Mouse (Mus musculus) adrenal gland, adult (tissue): Measurements from ENCODE around the gene Defb9.
"Not testable (repeated sequence)": the region's sequence is repeated elsewhere in the genome, so short reads cannot be mapped to it uniquely, and the experiment has no call there.

Source experiments
- DNase-seq, 2 experiments: peaks; one replicate each; pipeline ENCODE4 v3.0.0; 2022 to 2023; ENCODE audit warnings: low spot score in 1 of 2; ENCODE audit not compliant: inconsistent age in 2 of 2

Gene Defb9

DNA sequence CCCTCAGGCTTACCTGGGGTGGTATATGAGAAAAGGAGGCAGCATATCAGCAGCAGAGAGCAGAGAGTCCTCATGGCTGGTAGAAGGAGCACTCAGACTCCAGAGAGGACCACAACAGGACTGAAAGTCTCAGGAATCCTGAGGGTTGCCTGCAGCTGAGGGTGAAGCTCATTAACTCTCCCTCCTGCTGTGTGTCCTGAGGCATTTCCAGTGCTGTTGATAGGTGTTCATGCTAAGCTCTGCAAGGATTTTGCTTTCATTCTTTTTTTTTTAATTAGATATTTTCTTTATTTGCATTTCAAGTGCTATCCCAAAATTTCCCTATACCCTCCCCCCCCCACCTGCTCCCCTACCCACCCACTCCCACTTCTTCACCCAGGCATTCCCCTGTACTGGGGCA, at the start of gene Defb9:
Gene Defb9, minus strand, starts transcription at position 101 of the 400 bp plus-strand sequence.
- not testable (repeated sequence) for DNase-seq

DNA sequence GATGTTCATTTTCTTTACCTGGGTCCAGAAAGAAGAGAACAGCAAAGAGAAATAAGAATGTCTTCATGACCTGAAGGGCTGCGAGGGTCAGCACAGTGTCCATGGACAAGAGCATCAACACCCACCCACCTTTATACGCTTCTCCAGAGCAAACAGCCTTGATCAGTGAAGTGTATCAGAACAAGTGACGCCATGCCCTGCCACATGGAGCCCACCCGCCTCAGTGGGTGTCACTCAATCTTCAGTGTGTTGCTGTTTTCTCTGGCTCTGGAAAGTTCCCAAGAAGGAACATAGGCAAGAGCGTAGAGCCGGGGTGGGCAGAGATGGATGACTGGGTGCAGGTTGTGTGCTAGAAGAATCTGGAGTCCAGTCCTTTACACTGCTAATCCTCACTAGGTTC, 47.4 kb upstream of the Defb9 start, which contains the start of gene Defb15:
Gene Defb15, minus strand, starts transcription at position 101 of the 400 bp plus-strand sequence.
- DNase-seq, result no peak

DNA sequence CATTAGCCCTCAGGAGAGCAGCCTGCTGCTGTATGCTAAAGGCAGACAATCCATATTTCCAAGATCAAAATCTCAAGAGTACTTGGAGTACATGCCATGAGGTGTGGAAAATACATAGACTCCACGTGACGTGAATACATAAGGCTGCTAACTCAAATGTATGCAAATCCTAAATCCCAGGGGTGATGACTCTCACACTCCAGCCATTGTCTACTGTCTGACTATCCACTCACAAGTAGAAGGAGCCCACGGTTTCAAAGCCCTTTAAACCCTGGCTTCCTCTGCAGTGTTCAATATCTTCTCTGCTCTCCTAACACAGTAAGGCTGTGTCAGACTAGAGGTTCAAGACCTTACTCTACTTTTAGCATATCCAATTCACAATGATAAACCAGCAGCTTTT, 45.5 kb upstream of the Defb9 start:
- DNase-seq, result not testable (repeated sequence)

DNA sequence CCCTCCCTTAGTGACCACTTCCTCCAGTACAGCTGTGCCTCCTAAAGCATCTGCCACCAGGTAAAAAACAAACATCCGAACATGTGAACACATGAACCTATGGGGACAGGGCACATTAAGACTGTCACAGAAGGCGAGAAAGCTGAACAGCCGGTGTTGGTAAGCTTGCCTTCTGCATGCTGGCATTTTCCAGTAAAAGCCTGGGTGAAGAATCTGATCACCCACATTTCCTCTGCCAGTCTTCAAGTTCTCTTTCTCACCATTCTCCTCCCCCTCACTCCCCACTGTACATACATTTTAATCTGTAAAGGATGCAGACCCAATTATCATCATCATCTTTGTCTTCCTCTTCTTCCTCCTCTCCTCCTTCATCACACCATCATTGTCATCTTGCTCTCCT, 30.4 kb upstream of the Defb9 start:
- DNase-seq, result no peak

DNA sequence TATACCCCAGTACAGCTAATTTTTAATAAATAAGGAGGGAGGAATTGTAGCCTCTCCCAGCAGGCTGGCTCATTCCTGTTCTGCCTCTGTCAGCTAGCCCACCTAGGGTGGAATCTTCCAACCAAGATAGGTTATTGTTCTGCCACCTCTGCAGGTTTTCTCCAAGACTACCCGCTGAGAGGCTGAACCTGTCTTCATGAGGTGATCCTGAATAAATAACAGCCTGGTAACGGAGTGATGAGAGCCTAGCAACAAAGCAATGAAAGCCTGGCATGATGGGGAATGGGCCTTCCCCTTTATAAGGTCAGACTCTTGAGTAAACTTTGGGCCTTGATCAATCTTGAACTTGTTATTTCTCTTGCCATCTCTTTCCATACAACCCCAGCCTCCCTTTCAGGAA, 27.3 kb upstream of the Defb9 start:
- DNase-seq, result no peak

DNA sequence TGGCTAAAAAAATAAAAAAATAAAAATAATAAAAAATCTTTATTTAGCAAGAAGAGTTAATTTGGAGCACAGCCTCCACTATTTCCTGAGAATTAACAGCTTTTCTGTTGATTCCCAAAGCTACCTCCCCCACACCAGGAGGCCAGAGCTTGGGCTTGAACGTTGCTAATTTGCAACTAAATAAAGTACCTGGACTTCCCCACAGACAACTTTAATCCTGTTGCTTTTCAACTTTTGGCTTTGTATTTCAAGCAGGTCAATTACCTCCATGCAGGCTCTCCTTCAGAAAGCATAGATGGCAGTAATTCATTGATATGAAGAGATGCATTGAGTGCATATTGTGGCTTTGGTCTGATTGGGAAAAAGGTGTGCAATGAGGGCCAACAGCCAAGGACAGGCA, 26.7 kb upstream of the Defb9 start:
- DNase-seq, result no peak

DNA sequence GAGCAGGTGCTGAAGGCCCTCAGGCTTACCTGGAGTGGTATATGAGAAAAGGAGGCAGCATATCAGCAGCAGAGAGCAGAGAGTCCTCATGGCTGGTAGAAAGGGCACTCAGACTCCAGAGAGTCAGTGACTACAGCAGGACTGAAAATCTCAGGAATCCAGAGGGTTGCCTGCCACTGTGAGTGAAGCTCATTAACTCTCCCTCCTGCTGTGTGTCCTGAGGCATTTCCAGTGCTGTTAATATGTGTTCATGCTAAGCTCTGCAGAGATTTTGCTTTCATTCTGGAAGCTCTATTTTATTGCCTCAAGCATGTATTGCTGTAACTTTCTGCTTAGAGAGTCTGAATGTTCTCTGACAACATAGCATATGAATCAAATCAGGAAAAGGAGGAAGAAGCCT, 21.1 kb upstream of the Defb9 start, which contains the start of gene Defb11:
Gene Defb11, minus strand, starts transcription at position 123 of the 400 bp plus-strand sequence.
- DNase-seq, result not testable (repeated sequence)

DNA sequence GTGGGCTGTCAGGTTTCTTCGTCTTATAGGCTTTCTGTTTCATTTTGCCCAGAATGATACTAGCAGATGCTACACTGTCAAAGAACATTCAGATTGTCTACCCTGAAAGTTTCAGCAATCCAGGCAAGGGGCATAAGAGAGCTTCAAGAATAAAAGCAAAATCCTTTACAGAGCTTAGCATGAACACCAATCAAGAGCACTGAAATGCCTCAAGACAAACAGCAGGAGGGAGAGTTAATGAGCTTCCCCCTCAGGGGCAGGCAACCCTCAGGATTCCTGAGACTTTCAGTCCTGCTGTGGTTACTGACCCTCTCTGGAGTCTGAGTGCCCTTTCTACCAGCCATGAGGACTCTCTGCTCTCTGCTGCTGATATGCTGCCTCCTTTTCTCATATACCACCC, 26.6 kb downstream of the Defb9 start, which contains the start of gene Defb10:
Gene Defb10, plus strand, starts transcription at position 316 of the 400 bp plus-strand sequence.
- not testable (repeated sequence) for DNase-seq
